Comparison of ENCODE assay signal across 8 mouse cellular contexts in the genomic region with DNA sequence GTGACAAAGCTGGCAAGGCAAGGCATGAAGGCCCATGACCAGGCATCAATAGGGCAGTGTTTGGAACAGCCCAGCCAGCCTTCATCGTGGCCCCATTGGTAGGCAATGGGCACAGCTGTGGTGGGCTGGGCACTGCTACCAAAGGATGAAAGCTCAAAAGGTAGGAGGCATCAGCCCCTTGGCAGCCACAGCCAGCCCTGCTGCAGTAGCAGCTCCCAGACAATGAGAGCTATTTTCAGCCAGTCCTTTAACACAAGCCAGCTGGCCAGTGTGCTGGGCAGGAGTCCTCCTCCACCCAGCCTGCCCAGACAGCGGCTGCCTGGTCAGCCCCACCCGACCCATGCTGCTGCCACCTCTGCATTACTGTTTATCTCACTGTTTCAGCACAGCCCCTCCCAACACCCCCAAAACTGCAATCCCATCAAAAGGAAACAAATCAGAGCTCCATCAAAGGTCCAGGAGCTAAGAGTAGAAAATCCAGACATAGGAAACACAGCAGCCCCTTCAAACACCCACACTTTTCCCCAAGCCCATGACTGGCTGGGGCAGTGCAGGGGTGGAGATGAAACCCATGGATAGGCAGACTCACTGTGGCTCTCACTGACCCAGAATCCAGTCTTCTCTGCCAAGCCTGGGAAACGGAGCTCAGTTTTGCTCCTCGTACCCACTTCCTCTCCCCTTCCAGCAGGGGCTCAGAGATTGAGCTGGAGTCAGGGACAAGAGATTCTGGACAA. TPM values are rescaled to one million over a fixed set of nuclear protein-coding genes. Genes with fewer than 3 reads are reported as not detected.
A peak's percentile ranks its signal among the peaks of the same experiment; 100 is the strongest.
DNase-seq lines count a peak whose midpoint lies in the region; ATAC-seq and TF ChIP-seq lines count a peak whose summit lies in the region.

No protein-coding gene starts in this region.

- ATAC-seq in embryonic facial prominence, embryonic 15.5 days (ENCODE audit: insufficient number of reproducible peaks, low FRiP score, low TSS enrichment, low read depth) = peak; percentile 61; the same call in 1 of the 2 replicates
- ATAC-seq in heart, embryonic 13.5 days (ENCODE audit: extremely low read depth, insufficient number of reproducible peaks, low FRiP score, low TSS enrichment) = peak; percentile 40; the same call in 1 of the 2 replicates

- no peaks in the 10 kb centered on the region for H3K36me3 ChIP-seq in kidney, adult 2 months (ENCODE audit: control insufficient read depth, insufficient read depth, low read length)
- H3K36me3 ChIP-seq in embryonic facial prominence, embryonic 15.5 days = no peaks in the 10 kb centered on the region
- H3K36me3 ChIP-seq in heart, embryonic 13.5 days = no peaks in the 10 kb centered on the region

- H3K27ac ChIP-seq in kidney, adult 2 months (ENCODE audit: insufficient read depth, low read depth, low read length) = peak overlapping the region; percentile 22
- peak overlapping the region; percentile 83 for H3K27ac ChIP-seq in embryonic facial prominence, embryonic 15.5 days (replicated peaks)
- H3K27ac ChIP-seq in heart, embryonic 13.5 days (replicated peaks) = peak overlapping the region; percentile 95

- 0 out of 2 replicates have a peak overlapping the region, but pooled peaks have one; percentile 15 for H3K4me2 ChIP-seq in embryonic facial prominence, embryonic 15.5 days (replicated peaks)
- peak overlapping the region; percentile 58 for H3K4me2 ChIP-seq in heart, embryonic 13.5 days

- H3K9ac ChIP-seq in embryonic facial prominence, embryonic 15.5 days = no peak overlapping the region
- peak overlapping the region; percentile 75 for H3K9ac ChIP-seq in heart, embryonic 13.5 days

- no peaks in the 10 kb centered on the region for H3K9me3 ChIP-seq in embryonic facial prominence, embryonic 15.5 days (replicated peaks)
- no peaks in the 10 kb centered on the region for H3K9me3 ChIP-seq in heart, embryonic 13.5 days

- peaks cover 3% of the 10 kb centered on the region for H3K4me1 ChIP-seq in kidney, adult 2 months (ENCODE audit: control insufficient read depth, insufficient read depth, low read length)
- H3K4me1 ChIP-seq in embryonic facial prominence, embryonic 15.5 days = peaks cover 67% of the 10 kb centered on the region
- peaks cover 96% of the 10 kb centered on the region for H3K4me1 ChIP-seq in heart, embryonic 13.5 days

- peak; percentile 55 for DNase-seq in kidney, adult 2 months
- no peak for DNase-seq in kidney, adult 9 months
- peak; percentile 90 for DNase-seq in layer of hippocampus, adult 9-11 months
- peak; percentile 66 to 84 for DNase-seq in lung, postnatal 4 days
- no peak for DNase-seq in thymus, postnatal 14 days
- no peak for DNase-seq in spleen, postnatal 14 days (ENCODE audit: low spot score in 2 of 2)

- no peaks in the 10 kb centered on the region for H3K27me3 ChIP-seq in kidney, adult 2 months (replicated peaks; ENCODE audit: control insufficient read depth, insufficient read depth, low read length)
- no peaks in the 10 kb centered on the region for H3K27me3 ChIP-seq in embryonic facial prominence, embryonic 15.5 days
- H3K27me3 ChIP-seq in heart, embryonic 13.5 days (replicated peaks) = no peaks in the 10 kb centered on the region

- no peak overlapping the region for H3K4me3 ChIP-seq in kidney, adult 2 months (ENCODE audit: insufficient read depth, low read depth, low read length)
- no peak overlapping the region for H3K4me3 ChIP-seq in embryonic facial prominence, embryonic 15.5 days (replicated peaks)
- peak overlapping the region; percentile 13; the same call in 1 of the 2 replicates for H3K4me3 ChIP-seq in heart, embryonic 13.5 days

- TF ChIP-seq CTCF in kidney, adult 2 months (conservative IDR thresholded peaks at IDR 0.05; ENCODE audit: insufficient read depth, insufficient read length, low read depth, low read length) = no peak

- 53% methylated on average over 5 of the region's 5 CpGs for WGBS in kidney, adult 2 months
- 26% methylated on average over 5 of the region's 5 CpGs for WGBS in embryonic facial prominence, embryonic 15.5 days
- 14% methylated on average over 5 of the region's 5 CpGs for WGBS in heart, embryonic 13.5 days

- TF ChIP-seq POLR2A in kidney, adult 2 months (IDR thresholded peaks at IDR 0.05; ENCODE audit: low read depth, low read length) = no peak

RNA-seq across cellular contexts. Expression of a gene that starts 26.7 kb away (rescaled TPM):
- 26.8 and 26.9 TPM in 2 replicates for polyA plus RNA-seq in kidney, adult 2 months (2012; rRNA removed)
- polyA plus RNA-seq in embryonic facial prominence, embryonic 15.5 days (2015; fragmentation: Nextera tagmentation; extraction: Ambion mirVana) = 28.3 and 28.9 TPM in 2 replicates
- polyA plus RNA-seq in heart, embryonic 13.5 days (2015; fragmentation: Nextera tagmentation; extraction: Ambion mirVana) = 12.9 and 13.0 TPM in 2 replicates

RNA-seq across cellular contexts. Expression of a gene that starts 47.9 kb away (rescaled TPM):
- 0.13 and 0.24 TPM in 2 replicates for polyA plus RNA-seq in kidney, adult 2 months (2012; rRNA removed)
- 0.14 and 0.27 TPM in 2 replicates for polyA plus RNA-seq in embryonic facial prominence, embryonic 15.5 days (2015; fragmentation: Nextera tagmentation; extraction: Ambion mirVana)
- polyA plus RNA-seq in heart, embryonic 13.5 days (2015; fragmentation: Nextera tagmentation; extraction: Ambion mirVana) = 0.40 and 0.52 TPM in 2 replicates

RNA-seq across cellular contexts. Expression of a gene that starts 48.7 kb away (rescaled TPM):
- polyA plus RNA-seq in kidney, adult 2 months (2012; rRNA removed) = 48.0 and 59.4 TPM in 2 replicates
- 57.5 and 64.2 TPM in 2 replicates for polyA plus RNA-seq in embryonic facial prominence, embryonic 15.5 days (2015; fragmentation: Nextera tagmentation; extraction: Ambion mirVana)
- polyA plus RNA-seq in heart, embryonic 13.5 days (2015; fragmentation: Nextera tagmentation; extraction: Ambion mirVana) = 37.4 and 41.5 TPM in 2 replicates

RNA-seq across cellular contexts. Expression of a gene that starts 49.1 kb away (rescaled TPM):
- polyA plus RNA-seq in kidney, adult 2 months (2012; rRNA removed) = 2,322 and 2,701 TPM in 2 replicates
- polyA plus RNA-seq in embryonic facial prominence, embryonic 15.5 days (2015; fragmentation: Nextera tagmentation; extraction: Ambion mirVana) = 338 and 362 TPM in 2 replicates
- 248 and 251 TPM in 2 replicates for polyA plus RNA-seq in heart, embryonic 13.5 days (2015; fragmentation: Nextera tagmentation; extraction: Ambion mirVana)

Comparison
In these comparisons a context has a peak if more than half of its experiments do, and no peak if none do; other contexts are left out.
1. DNase-seq: peak in kidney, adult 2 months (single experiment), layer of hippocampus, adult 9-11 months (single experiment) and lung, postnatal 4 days (2 of 2); none in kidney, adult 9 months (single experiment), thymus, postnatal 14 days (single experiment) and spleen, postnatal 14 days (0 of 2).
2. H3K27ac ChIP-seq: peak in every context shown above with its lines; median percentile 95 in heart, embryonic 13.5 days; 83 in embryonic facial prominence, embryonic 15.5 days; 22 in kidney, adult 2 months.